Mouse (Mus musculus): ENCODE data around the gene Tmprss7. TPM values are rescaled to one million over a fixed set of nuclear protein-coding genes. Genes with fewer than 3 reads are reported as not detected.

The Tmprss7 gene
- total RNA-seq (2021), result 0.21 TPM in 1 of 2 replicates, not detected in the other
- long read RNA-seq, result 0 reads

DNA sequence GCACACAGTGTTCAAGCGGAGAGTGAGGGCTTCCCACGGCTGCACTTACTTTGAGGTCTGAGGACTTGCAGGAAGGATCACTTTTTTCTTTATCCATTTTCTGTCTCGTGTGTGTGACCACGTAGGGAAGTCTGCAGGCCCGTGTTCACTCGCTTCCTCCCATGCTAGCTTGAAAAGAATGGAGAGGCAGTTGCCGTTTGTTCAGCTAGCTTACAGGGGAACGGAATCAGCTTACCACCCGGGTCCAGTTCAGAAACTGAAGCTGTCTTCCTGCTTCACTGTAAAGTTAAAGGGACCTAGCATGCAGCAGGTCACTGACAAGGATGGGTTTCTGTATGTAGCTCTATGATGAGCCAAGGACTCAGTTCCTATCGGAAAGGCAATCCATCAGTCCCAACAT is at the start of gene Tmprss7:
Tmprss7 (minus strand) TSS at position 101 of the 400 bp plus-strand sequence.
- no peak for DNase-seq

DNA sequence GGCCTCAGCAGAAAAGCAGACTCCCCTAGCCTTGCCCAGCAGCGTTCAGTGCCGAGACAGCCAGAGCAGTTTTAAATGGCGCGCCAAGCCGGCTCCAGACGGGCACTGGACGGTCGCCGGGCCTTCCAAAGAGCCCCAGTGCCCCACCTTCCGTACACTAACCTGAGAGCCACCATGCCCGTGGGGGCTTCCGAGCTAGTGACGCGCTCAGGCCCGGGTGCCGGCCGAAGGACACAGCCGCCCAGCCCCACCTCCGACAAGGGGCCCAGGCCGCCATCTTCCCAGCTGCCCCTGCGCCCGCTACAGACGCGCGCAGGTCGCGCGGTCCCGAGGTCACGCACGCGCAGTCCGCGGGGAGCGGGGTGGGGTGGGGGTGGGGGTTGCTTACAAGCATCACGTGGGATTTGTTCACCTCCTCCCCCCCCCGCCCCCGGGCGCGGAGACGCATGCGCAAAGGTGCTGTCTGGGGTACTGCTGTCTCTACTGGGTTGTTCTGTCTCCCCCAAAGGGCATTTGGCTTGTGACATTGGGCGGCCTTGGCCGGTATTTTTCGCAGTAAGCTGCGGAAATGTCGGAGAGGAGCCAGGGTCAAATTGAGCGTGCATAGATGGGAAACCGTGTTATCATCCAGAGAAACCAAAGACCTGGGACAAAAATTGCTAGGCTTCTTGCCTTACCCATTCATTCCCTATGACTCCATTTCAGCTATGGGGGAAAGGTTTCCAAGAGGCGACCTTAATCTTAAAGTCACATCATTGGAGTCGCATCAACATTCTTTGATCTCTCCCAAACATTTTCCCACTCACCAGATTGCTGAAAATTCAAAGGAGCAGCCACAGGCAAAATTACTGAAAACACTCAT is 49.4 kb upstream of the Tmprss7 start, which contains the start of gene Abhd10:
Abhd10 (minus strand) TSS at position 341 of the 862 bp plus-strand sequence.
- DNase-seq, result peak; percentile 99

DNA sequence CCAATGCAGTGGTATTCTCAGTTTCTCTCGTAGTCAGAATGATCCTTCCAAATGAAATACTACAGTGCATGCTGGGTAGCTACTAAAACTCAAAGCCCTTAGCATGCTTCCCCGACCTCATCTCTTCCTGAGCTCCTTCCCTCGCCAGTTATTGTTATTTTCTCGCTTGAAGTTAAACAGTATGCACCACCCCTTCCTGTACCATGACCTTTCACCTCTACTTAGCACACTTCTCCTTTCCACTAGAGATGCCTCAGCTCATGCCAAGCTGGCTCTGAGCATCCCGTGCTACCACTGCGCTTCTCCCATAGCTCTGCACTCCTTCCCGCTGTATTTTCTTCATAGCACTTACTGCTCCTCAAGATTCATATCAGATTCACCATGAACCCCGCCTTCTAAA is 44.4 kb upstream of the Tmprss7 start:
- no peak for DNase-seq

DNA sequence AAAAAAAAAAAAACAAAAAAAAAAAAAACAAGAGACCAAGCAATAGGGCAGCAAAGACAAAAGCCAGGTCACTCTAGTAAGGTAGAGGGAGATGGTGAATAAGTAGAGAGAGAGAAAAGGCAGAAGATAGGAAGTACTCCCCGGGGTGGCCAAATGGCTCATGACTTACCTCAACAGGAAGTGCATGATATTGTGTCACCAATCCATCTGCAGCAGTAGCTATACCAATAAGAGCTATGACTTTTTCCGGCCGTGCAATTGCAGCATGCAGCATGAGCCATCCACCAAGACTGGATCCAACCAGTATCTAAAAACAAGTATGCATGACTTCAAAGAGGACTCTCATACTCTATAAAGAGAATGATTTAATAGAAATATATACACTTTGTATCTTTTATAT is 43.3 kb upstream of the Tmprss7 start:
- DNase-seq, result no peak

DNA sequence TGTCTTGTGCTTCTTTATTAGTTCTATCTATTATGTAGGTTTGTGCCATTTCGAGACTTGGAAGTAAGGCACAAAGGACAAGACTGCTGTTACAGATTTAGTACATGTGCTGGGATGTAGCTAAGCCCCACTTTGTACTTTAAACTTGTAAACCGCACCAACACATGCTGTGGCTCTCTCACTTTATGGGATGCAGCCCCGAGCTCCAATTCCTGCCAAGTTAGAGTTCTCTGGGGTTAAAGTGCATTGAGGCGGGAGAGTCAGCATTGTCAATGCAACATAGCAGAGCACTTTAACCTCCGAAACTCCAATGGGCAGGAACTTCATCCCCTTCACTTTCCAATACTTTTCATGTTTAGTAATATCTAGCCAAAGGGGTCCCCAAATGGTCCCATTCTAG is 35.7 kb upstream of the Tmprss7 start:
- DNase-seq, result no peak

DNA sequence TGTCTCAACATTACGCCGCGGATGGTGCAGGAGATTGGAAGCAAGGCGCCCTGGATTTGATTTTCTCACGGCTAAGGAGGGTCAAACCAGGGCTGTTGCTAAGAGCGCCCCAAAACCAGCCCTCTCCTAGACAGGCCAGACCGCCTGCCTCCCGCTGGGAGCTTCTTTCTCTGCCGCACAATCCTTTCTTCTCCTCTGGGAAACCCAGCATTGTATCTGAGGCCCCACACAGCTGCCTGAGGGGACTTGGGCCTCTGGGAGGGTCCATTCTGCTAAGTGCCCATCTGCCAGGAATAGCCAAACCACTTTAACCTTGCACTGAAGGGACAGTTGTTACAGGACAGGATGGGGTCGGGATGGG is 31.3 kb upstream of the Tmprss7 start:
- no peak for DNase-seq

DNA sequence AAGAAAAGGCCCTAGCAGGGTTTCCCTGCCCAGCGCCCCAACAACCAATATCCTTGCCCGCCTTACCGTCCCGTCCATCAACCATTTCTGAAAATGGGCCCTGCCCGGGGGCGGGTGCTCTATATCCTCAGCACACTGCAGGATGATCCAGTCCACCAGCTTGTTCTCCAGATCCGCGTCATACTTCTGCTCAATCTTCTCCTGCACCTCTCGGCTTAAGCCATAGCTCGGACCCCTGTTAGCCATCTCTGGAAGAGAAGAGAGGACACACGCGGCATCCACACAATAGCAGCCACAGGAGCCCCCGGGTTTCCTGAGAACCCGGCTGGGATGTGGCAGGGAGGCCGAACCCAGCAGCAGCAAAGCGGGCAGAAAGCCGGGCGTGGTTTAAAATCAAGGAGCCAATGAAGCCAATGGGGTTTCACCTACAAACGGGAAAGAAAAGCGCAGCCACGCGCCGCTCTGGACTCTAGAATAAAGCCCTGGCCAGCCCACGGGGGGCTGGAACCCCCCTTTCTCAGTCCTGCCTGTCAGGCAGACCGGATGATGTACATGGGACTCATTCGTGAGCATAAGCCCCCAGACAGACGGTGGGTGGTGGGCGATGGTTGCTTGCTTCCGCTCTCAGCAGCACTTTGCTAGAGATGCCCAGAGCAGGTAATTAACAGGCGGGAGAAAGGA is 30.7 kb upstream of the Tmprss7 start, which contains the start of gene Tagln3:
Tagln3 (minus strand) TSS at position 548 of the 681 bp plus-strand sequence.
- DNase-seq, result peak; percentile 39

DNA sequence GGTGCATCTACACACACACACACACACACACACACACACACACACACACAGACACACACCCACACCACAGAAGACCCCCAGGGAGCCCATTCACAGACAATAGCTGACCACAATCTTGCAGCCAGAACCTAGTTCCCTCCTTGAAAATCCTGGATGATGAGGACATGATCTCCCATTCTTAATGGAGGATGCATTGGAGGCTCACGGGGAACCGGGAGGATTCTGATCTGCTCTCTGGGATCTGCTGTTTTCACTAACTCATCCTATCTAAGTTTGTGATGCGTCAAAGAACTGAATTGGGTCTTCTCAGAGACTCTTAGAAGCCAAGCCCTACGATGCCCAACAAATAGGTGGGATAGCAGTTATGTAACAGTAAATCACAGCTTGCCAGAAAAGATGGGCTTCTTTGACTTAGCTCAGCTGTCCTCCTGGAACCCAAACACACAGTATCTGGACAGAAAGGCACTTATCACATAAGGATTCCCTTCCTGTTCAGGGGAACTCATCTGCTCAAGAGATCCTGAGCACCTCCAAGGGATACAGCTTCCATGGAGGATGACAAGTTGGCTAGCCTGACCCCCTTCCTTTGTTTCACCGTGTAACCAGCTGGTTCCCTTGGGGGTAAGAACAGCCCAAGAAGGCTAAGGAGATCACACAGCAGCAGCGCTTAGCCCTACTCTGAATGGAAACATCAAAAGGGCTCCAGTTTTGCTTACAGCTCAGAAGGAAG is 29.9 kb upstream of the Tmprss7 start:
- DNase-seq, result no peak

DNA sequence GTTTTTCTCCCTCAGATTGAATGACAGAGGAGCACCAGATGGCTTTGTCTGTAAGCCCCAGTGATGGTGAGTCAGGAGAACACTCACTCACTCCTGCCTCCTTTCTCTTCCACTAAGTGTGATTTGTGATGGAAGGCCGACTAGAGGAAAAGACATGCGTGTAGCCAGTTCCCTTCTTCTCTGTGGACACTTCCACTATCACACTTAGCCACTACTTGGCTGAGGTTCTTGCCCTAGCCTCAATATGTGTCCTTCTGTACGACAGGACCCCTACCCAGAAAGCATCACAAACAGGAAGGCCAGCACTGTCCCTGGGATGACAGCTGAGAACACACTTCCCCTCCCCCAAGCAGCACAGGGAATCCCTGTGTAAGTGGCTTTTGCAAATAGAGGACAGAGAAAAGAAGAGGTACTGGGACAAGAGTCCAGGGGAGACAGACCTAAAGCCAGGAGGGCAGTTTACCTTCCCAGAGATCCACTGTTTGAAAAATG is 29.0 kb upstream of the Tmprss7 start:
- no peak for DNase-seq

DNA sequence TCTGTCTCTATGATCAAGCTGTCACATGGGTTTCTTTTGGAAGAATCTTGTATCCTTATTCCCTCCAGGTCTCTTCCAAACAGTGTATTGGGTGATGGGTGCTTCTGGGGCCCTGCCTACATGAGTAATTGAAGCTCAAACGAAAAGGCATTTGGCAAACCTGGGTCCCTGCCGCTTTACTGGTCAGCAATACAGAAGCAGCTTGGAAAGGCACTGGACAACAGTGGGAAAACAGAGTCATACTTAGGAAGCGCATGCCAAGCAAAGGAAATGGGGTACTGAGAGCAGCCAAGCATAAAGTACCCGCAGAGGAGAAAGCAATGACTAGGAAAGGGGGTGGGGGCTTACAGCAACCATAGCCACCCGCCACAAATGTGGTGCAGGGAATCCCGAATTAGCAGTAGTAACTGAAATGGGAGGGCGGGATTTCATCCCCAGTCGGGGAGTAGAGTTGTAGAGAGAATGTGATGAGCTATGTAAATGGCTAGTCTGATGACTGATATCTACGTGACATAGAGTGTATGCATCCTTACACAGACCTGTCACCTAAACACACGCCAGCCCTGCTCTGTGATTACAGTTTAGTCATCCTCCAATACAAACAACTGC is 26.7 kb upstream of the Tmprss7 start:
- DNase-seq, result no peak

DNA sequence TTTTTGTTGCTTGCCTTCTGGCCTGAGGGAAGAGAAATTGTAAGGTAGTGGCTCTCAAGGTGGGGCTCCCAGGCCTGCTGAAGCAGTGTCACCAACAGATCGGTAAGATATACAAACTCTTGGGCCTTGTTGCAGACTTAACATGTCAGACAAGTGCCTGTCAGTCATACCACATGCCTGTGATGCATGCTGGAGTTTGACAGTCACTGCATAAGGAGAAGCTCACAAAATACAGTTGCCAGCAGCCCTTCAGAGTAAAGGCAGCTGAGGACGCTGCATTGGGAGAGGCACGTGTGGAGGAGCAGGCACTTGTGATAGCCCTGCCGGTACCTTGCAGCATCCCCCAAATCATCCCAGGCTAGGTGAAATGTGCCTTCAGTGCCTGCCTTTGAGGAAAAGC is 24.8 kb upstream of the Tmprss7 start:
- DNase-seq, result no peak

DNA sequence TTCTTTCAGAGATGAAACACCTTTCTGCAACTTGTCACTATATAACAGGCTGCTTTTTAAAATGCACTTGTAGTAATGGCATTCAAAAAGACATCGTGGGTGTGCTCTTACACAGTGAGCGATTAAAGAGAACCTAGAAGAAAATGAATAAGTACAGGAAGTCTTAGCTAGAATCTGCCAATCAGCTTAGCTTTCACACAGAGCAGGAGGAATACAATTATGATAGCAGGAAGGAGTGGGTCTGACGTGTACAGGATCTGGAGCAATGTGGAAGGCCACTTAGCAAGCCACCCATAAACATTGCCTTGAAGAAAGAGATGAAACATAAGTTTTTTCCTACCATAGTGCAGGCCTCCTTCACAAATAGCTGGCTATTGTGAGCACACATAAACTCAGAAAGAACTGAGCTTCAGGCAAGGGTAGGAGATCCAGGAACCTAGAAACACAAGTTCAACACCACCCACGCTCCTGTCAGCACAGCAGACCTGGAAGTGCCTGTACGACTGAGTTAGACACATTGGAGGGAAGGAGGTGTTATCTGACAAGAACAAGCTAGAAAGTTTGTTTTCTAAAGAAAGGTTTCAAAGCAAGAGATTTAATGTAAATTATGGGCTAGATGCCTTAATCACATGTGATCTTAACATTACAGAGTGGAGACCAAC is 21.2 kb upstream of the Tmprss7 start:
- DNase-seq, result no peak

DNA sequence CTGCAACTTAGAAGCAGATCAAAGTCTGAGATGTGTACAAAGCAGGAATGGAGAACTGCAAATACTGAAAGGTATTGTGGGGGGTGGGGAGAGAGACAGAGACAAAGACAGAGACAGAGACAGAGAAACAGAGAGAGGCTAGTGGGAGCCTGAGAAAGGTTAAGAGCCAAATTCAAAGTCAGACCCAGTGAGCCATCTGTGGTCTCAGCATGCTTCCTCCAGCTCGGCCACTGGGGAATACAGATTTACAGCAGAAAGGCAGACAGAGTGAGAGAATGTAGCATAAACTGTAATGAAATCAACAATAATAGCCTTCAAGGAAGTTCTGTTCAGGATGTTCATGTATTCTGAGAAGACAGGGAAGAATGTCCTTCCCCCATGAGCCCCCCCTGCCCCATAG is 20.4 kb upstream of the Tmprss7 start:
- DNase-seq, result no peak

DNA sequence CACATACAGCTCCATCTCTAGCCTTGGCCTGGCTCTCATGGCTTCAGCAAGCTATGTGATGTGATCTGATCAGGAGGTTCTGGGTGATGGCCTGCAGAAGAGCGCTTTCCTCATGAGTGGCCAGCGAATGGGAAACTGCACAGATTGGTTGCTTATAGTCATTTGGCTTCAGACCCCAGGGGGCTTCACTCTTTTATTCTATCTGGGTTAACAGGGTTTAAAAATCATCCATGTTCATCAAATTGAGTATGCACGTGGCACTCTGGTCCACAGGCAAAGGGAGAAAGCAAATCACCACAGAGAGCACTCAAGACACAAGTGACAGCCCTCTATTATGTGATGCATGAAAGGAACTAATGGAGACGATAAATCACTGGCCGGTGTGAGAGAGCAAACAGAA is 19.8 kb upstream of the Tmprss7 start:
- no peak for DNase-seq

DNA sequence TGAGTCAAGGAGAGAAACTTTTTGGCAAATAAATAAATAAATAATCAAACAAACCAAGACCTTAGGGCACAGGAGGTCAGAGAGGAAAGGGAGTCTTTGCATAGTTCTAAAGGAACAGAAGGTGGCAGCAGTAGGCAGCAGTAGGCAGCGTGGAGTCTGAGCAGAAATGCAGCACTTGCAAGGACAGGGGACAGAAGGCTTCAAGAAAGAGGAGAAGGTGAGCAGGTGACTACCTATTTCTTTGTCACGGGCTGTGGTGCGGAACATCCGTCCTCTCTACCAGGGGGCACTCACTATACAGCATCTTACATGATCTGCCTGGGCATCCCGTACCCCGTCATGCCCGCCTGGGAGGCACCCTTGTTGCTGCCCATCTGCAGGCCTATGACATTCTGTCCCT is 17.8 kb upstream of the Tmprss7 start:
- DNase-seq, result no peak

DNA sequence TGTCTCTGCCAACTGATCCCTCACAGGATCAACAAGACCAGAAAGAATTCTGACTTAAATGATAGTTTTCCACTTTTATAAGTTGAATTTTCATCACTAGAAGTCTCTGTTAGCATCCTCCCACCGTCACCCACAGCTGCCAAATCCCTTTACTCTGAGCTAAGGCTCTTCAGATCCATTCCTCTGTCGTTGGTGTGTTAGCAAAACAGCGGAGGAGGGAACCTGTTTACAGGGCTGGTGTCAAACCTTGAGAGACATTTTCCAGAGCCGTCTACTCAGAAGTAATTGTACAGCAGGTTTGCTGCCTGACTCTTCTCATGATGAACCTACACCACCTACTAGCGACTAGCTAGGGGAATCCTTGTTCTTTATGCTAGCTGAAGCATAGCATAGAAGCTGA is 5.8 kb upstream of the Tmprss7 start:
- no peak for DNase-seq

DNA sequence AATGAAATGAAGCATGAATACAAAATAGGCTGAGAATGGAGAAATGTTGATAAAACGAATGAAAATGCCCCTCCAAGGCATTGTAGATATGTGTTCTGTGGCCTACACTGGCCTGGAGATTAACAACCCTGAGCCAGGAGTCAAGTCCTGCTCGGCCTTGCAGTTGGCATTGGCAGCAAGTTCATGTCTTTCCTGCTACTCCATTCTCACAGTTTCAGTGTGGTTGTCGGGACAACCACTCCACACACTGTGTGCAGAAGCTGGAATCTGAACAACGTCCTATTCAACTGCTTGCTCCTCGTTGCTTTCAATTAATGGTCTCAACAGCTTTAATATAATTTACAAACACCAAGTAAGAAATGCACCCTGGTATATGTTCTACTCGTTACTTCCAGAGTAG is 4.5 kb upstream of the Tmprss7 start:
- DNase-seq, result no peak

DNA sequence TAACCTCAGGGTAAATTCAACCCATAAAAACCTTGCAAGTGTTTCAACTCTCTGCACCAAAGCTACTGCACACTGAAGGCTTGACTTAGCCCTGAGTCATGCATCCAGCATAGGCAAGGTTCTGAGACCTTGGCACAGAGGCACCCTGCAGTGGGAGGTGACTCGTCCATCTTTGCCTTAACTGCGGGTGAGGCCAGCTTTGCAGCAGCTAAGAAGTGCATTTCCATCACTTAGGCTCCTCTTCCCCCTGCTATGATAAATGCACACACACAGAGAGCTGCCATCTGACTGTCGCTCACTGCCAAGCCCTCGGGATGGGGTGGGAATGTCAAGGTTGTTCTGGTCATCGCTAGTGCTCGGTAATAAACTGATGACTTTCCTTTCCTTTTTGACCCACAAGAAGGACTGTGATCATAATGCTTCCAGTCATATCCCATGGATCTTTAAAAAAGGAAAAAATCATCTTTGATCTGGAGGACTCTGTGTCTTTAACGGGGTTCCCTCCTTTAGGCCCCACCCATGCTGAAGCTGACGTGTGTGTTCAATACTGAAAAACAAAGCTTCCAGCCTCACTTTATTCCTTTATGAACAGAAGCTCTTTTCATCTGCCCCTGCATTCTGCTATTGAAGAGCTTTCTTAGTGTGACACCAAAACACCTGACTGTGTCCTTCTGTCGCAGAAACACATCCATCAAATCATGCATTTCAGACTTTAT is 2.1 kb upstream of the Tmprss7 start:
- peak; percentile 33 for DNase-seq

DNA sequence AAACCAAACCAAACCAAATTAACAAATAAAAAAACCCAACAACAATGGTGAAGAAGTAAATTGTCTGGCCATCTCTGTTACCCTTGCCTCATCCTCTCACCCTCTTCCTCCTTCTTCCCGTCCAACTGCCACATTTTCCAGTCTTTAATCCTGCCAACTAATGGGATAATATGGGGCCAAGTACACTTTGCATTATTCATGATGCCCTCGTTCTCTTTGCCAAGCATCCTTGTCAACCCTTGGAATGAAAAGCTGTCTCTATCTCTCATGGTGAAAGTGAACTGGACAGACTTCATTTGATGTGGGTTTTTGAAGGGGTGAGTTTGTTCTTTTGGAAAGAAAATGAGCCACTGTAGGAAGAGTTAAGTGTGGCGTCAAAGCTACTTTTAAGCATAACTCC is 607 bp downstream of the Tmprss7 start:
- DNase-seq, result no peak

DNA sequence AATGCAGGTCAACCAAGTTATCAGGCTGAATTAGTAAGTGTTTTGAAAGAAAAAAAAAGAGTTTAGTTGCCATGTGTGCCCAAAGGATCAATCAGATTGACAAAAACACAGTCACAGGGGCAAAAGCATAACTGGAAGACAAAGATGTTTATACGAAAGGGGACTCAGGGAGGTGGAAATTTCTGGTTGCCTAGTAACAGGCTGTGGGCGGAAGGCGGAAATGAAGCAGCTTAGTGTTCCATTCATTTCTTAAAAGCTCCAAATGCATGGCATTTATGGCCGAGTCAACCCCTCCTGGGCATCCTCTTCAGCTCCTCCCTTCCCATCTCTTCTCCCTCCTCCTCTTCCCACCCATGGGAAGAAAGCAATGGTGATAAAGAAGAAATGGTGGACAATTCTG is 3.3 kb downstream of the Tmprss7 start:
- no peak for DNase-seq

DNA sequence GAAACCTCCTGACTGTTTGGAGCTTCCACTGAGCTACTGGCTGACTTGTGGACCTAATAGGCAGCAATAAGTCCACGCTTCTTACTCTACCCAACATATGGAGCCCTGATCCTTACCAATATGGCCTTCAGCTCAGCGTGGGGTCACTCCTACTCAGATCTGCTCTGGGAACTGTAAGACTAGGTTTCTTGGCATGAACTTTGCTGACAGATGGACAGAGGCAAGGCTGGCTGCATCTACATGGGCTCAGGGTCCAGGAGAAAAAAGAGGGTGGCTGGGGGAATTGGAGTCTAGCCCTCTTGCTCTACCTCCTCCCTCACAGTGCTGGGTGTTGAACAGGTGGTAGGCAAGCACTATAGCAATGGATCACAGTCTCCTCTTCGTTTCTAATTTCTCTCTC is 6.6 kb downstream of the Tmprss7 start:
- no peak for DNase-seq

All from adrenal gland, postnatal 25 days (tissue).